Mouse (Mus musculus) liver, embryonic 14.5 days (tissue): ENCODE measurements around the gene Ccdc181. TPM values are rescaled to one million over a fixed set of nuclear protein-coding genes. Genes with fewer than 3 reads are reported as not detected.

Experiments used
- ATAC-seq: fragments of 200-750 bp; cut with Nextera tagmentation; 2 replicates; pipeline ENCODE4 v1.8.0; 2017; ENCODE audit warnings: moderate number of reproducible peaks, mild to moderate bottlenecking, moderate library complexity; ENCODE audit not compliant: insufficient read depth
- DNase-seq, 3 experiments: peaks; one replicate each; pipeline ENCODE4 v3.0.0-alpha.2; 2012 to 2013; ENCODE audit warnings: low read depth in 3 of 3, low spot score in 3 of 3
- H3K27ac ChIP-seq: fragments of 300-500 bp; sonication (generic); 2 replicates; pipeline ENCODE4 v1.5.1; 2014; ENCODE audit warnings: moderate library complexity, mild to moderate bottlenecking, control low read depth, inconsistent platforms
- H3K27me3 ChIP-seq: fragments of 300-500 bp; sonication (generic); 2 replicates; pipeline ENCODE4 v1.6.1; 2014; ENCODE audit warnings: mild to moderate bottlenecking, low read length, moderate library complexity; ENCODE audit not compliant: control insufficient read depth, insufficient read depth
- H3K36me3 ChIP-seq: fragments of 300-500 bp; sonication (generic); replicated peaks from 2 replicates; pipeline ENCODE4 v1.6.1; 2014; ENCODE audit warnings: low read depth; ENCODE audit not compliant: control insufficient read depth, insufficient read depth
- H3K4me1 ChIP-seq, 2 experiments: fragments of 200-500 bp in 1 of 2; fragments of 300-500 bp in 1 of 2; sonication (generic) in 1 of 2; replicated peaks; 2 replicates each; pipeline ENCODE4 v1.6.1; 2012 to 2014; ENCODE audit warnings: antibody characterized with exemption in 1 of 2, inconsistent platforms in 1 of 2, low read length in 1 of 2; ENCODE audit not compliant: control insufficient read depth in 2 of 2, insufficient read depth in 2 of 2
- H3K4me2 ChIP-seq: fragments of 300-500 bp; sonication (generic); 2 replicates; pipeline ENCODE4 v1.6.1; 2014; ENCODE audit warnings: low read depth, mild to moderate bottlenecking, control low read depth, moderate library complexity
- H3K4me3 ChIP-seq, 2 experiments: fragments of 200-500 bp in 1 of 2; fragments of 300-500 bp in 1 of 2; sonication (generic) in 1 of 2; 2 replicates each; pipeline ENCODE4 v1.5.1; 2012 to 2014; ENCODE audit warnings: low read depth in 2 of 2, low read length in 2 of 2, mild to moderate bottlenecking in 2 of 2, control low read depth in 1 of 2, inconsistent platforms in 1 of 2, moderate library complexity in 1 of 2; ENCODE audit not compliant: insufficient read depth in 1 of 2
- H3K9ac ChIP-seq: fragments of 300-500 bp; sonication (generic); replicated peaks from 2 replicates; pipeline ENCODE4 v1.6.1; 2014; ENCODE audit warnings: mild to moderate bottlenecking, control low read depth, moderate library complexity
- H3K9me3 ChIP-seq: fragments of 300-500 bp; sonication (generic); 2 replicates; pipeline ENCODE4 v1.6.1; 2016; ENCODE audit warnings: low read length, mixed read lengths; ENCODE audit not compliant: control insufficient read depth
- CTCF ChIP-seq: IDR thresholded peaks from 2 replicates; pipeline ENCODE4 v1.5.1; 2016; ENCODE audit warnings: antibody characterized with exemption, low read depth, control low read depth
- EP300 ChIP-seq: IDR thresholded peaks from 2 replicates; pipeline ENCODE4 v1.6.1; 2016; ENCODE audit warnings: antibody characterized with exemption, low read depth
- WGBS: fragments of 180-500 bp; shearing (Covaris S2); extraction: QIAGEN DNeasy Blood & Tissue Kit; methylation state at CpG from one replicate; pipeline ENCODE4 v1.1.7; 2014; ENCODE audit not compliant: insufficient replicate concordance; 5-methylcytosine and 5-hydroxymethylcytosine counted together
- polyA plus RNA-seq, 2 experiments: library from polyadenylated mRNA; depleted of rRNA in 1 of 2; stranded (reverse) in 1 of 2; unstranded in 1 of 2; fragments of >200 nt; fragmentation: Nextera tagmentation in 1 of 2; extraction: Ambion mirVana in 1 of 2; gene quantifications; 2 replicates each; pipeline versions ENCODE4 v1.2.1 to v1.2.3; 2012 to 2014

Gene Ccdc181
- polyA plus RNA-seq, 2 experiments: 1.8 to 2.3 TPM

GRCm38 (mm10) chr1:164315266-164315665, 39.9 kb downstream of the Ccdc181 start:
- H3K9me3 ChIP-seq: no peaks in the 10 kb centered on the region
- 60% methylated on average over 8 of the region's 8 CpGs for WGBS
- H3K27ac ChIP-seq: no peak overlapping the region
- ATAC-seq (no peak), DNase-seq (peak in 2 of 3 experiments; percentile 14 to 17)
- TF ChIP-seq CTCF (peak; percentile 89), EP300 (no peak)
- no peak overlapping the region for H3K9ac ChIP-seq
- peaks cover 0 to 12% of the 10 kb centered on the region in 2 experiments; a peak in 2 of 4 replicates for H3K4me1 ChIP-seq
- H3K36me3 ChIP-seq: no peaks in the 10 kb centered on the region
- no peak overlapping the region for H3K4me3 ChIP-seq
- no peaks in the 10 kb centered on the region for H3K27me3 ChIP-seq
- no peak overlapping the region for H3K4me2 ChIP-seq

GRCm38 (mm10) chr1:164316697-164317096, 41.3 kb downstream of the Ccdc181 start:
- TF ChIP-seq CTCF (peak; percentile 95), EP300 (no peak)
- H3K4me1 ChIP-seq: peaks cover 0 to 15% of the 10 kb centered on the region in 2 experiments; a peak in 2 of 4 replicates
- DNase-seq (peak; percentile 31 to 49 (median 41)), ATAC-seq (peak; percentile 29; the same call in 1 of the 2 replicates)
- no peaks in the 10 kb centered on the region for H3K27me3 ChIP-seq
- no peak overlapping the region for H3K4me3 ChIP-seq
- H3K27ac ChIP-seq: no peak overlapping the region
- WGBS: 20% methylated on average over 3 of the region's 3 CpGs
- H3K36me3 ChIP-seq: no peaks in the 10 kb centered on the region
- H3K9ac ChIP-seq: no peak overlapping the region
- no peak overlapping the region for H3K4me2 ChIP-seq
- H3K9me3 ChIP-seq: no peaks in the 10 kb centered on the region

GRCm38 (mm10) chr1:164317261-164317660, 41.9 kb downstream of the Ccdc181 start:
- no peak for TF ChIP-seq CTCF
- no peak for TF ChIP-seq EP300
- ATAC-seq (no peak), DNase-seq (no peak)
- no peaks in the 10 kb centered on the region for H3K36me3 ChIP-seq
- H3K9ac ChIP-seq: no peak overlapping the region
- no peaks in the 10 kb centered on the region for H3K27me3 ChIP-seq
- H3K27ac ChIP-seq: no peak overlapping the region
- no peaks in the 10 kb centered on the region for H3K9me3 ChIP-seq
- no peak overlapping the region for H3K4me3 ChIP-seq
- peaks cover 0 to 15% of the 10 kb centered on the region in 2 experiments; a peak in 2 of 4 replicates for H3K4me1 ChIP-seq
- 53% methylated on average over 9 of the region's 9 CpGs for WGBS
- H3K4me2 ChIP-seq: no peak overlapping the region

- H3K9me3 ChIP-seq: no peaks in the 10 kb centered on the region
- H3K27ac ChIP-seq: no peak overlapping the region
- DNase-seq (no peak), ATAC-seq (no peak)
- H3K27me3 ChIP-seq: no peaks in the 10 kb centered on the region
- no peak overlapping the region for H3K9ac ChIP-seq
- H3K4me1 ChIP-seq: peaks cover 0 to 15% of the 10 kb centered on the region in 2 experiments; a peak in 2 of 4 replicates
- H3K36me3 ChIP-seq: no peaks in the 10 kb centered on the region
- TF ChIP-seq CTCF (no peak), EP300 (no peak)
- H3K4me3 ChIP-seq: no peak overlapping the region
- no peak overlapping the region for H3K4me2 ChIP-seq
- WGBS: 82% methylated on average over 5 of the region's 5 CpGs
Measured at GRCm38 (mm10) chr1:164318474-164318873, 43.1 kb downstream of the Ccdc181 start.

- no peaks in the 10 kb centered on the region for H3K36me3 ChIP-seq
- 38% methylated on average over 14 of the region's 14 CpGs for WGBS
- H3K9ac ChIP-seq: no peak overlapping the region
- no peak for TF ChIP-seq CTCF
- no peak for TF ChIP-seq EP300
- no peaks in the 10 kb centered on the region for H3K9me3 ChIP-seq
- DNase-seq (no peak), ATAC-seq (peak; percentile 47)
- no peaks in the 10 kb centered on the region for H3K27me3 ChIP-seq
- H3K27ac ChIP-seq: no peak overlapping the region
- H3K4me2 ChIP-seq: peak overlapping the region; percentile 23
- H3K4me3 ChIP-seq: no peak overlapping the region
- peaks cover 0 to 15% of the 10 kb centered on the region in 2 experiments; a peak in 2 of 4 replicates for H3K4me1 ChIP-seq
Measured at GRCm38 (mm10) chr1:164319542-164320140, 44.3 kb downstream of the Ccdc181 start.
